Mouse (Mus musculus): ENCODE results near the gene Nrp1.

- TF ChIP-seq CTCF (IDR thresholded peaks at IDR 0.05): no peak
- no peak for TF ChIP-seq EP300 (IDR thresholded peaks at IDR 0.05)
Observed at GRCm38 (mm10) chr8:128464056-128464623, 105.7 kb downstream of the Nrp1 start.
